Mouse (Mus musculus): Measurements from ENCODE around the gene Prr13. TPM values are rescaled to one million over a fixed set of nuclear protein-coding genes. Genes with fewer than 3 reads are reported as not detected.

Gene Prr13
- polyA plus RNA-seq, 1 experiment, result 123 TPM

GRCm38 (mm10) chr15:102505073-102505769 is 46.4 kb downstream of the Prr13 start:
- peaks cover 5% of the 10 kb centered on the region for H3K4me1 ChIP-seq (replicated peaks; ENCODE audit: control insufficient read depth, insufficient read depth, low read length)
- WGBS, result 92% methylated on average over 12 of the region's 12 CpGs
- H3K27ac ChIP-seq (ENCODE audit: control insufficient read depth, insufficient read depth, low read length), result no peak overlapping the region
- peaks cover 39% of the 10 kb centered on the region for H3K36me3 ChIP-seq (ENCODE audit: control insufficient read depth, insufficient read depth, low read length)
- no peak for TF ChIP-seq CTCF (IDR thresholded peaks at IDR 0.05; ENCODE audit: borderline replicate concordance, control insufficient read depth, extremely low read depth, insufficient read depth, low read length, poor library complexity)
- no peak for TF ChIP-seq POLR2A (IDR thresholded peaks at IDR 0.05; ENCODE audit: control insufficient read depth, extremely low read depth, insufficient read depth, low read length, poor library complexity)
- DNase-seq, result no peak
- no peaks in the 10 kb centered on the region for H3K27me3 ChIP-seq (ENCODE audit: control insufficient read depth, insufficient read depth, low read length)
- H3K4me3 ChIP-seq (ENCODE audit: control insufficient read depth, insufficient read depth, low read length), result no peak overlapping the region

- no peak overlapping the region for H3K27ac ChIP-seq (ENCODE audit: control insufficient read depth, insufficient read depth, low read length)
- WGBS, result 83% methylated on average over 9 of the region's 9 CpGs
- H3K4me3 ChIP-seq (ENCODE audit: control insufficient read depth, insufficient read depth, low read length), result no peak overlapping the region
- TF ChIP-seq CTCF (IDR thresholded peaks at IDR 0.05; ENCODE audit: borderline replicate concordance, control insufficient read depth, extremely low read depth, insufficient read depth, low read length, poor library complexity) (no peak), POLR2A (IDR thresholded peaks at IDR 0.05; ENCODE audit: control insufficient read depth, extremely low read depth, insufficient read depth, low read length, poor library complexity) (no peak)
- peaks cover 12% of the 10 kb centered on the region for H3K4me1 ChIP-seq (replicated peaks; ENCODE audit: control insufficient read depth, insufficient read depth, low read length)
- no peak for DNase-seq
- H3K36me3 ChIP-seq (ENCODE audit: control insufficient read depth, insufficient read depth, low read length), result peaks cover 32% of the 10 kb centered on the region
- H3K27me3 ChIP-seq (ENCODE audit: control insufficient read depth, insufficient read depth, low read length), result no peaks in the 10 kb centered on the region
These were observed 47.1 kb downstream of the Prr13 start for GRCm38 (mm10) chr15:102505770-102506463.

GRCm38 (mm10) chr15:102506464-102506830 is 47.6 kb downstream of the Prr13 start:
- no peak overlapping the region for H3K4me3 ChIP-seq (ENCODE audit: control insufficient read depth, insufficient read depth, low read length)
- H3K27me3 ChIP-seq (ENCODE audit: control insufficient read depth, insufficient read depth, low read length), result no peaks in the 10 kb centered on the region
- no peak for TF ChIP-seq POLR2A (IDR thresholded peaks at IDR 0.05; ENCODE audit: control insufficient read depth, extremely low read depth, insufficient read depth, low read length, poor library complexity)
- TF ChIP-seq CTCF (IDR thresholded peaks at IDR 0.05; ENCODE audit: borderline replicate concordance, control insufficient read depth, extremely low read depth, insufficient read depth, low read length, poor library complexity), result no peak
- peaks cover 13% of the 10 kb centered on the region for H3K4me1 ChIP-seq (replicated peaks; ENCODE audit: control insufficient read depth, insufficient read depth, low read length)
- no peak overlapping the region for H3K27ac ChIP-seq (ENCODE audit: control insufficient read depth, insufficient read depth, low read length)
- DNase-seq, result no peak
- 25% methylated on average over 2 of the region's 2 CpGs for WGBS
- H3K36me3 ChIP-seq (ENCODE audit: control insufficient read depth, insufficient read depth, low read length), result peaks cover 27% of the 10 kb centered on the region

- DNase-seq, result no peak
- Histone ChIP-seq H3K27ac (ENCODE audit: control insufficient read depth, insufficient read depth, low read length) (no peak overlapping the region), H3K4me1 (replicated peaks; ENCODE audit: control insufficient read depth, insufficient read depth, low read length) (peaks cover 13% of the 10 kb centered on the region), H3K27me3 (ENCODE audit: control insufficient read depth, insufficient read depth, low read length) (no peaks in the 10 kb centered on the region), H3K4me3 (ENCODE audit: control insufficient read depth, insufficient read depth, low read length) (no peak overlapping the region), H3K36me3 (ENCODE audit: control insufficient read depth, insufficient read depth, low read length) (peaks cover 23% of the 10 kb centered on the region)
- 97% methylated on average over 1 of the region's 1 CpGs for WGBS
- TF ChIP-seq POLR2A (IDR thresholded peaks at IDR 0.05; ENCODE audit: control insufficient read depth, extremely low read depth, insufficient read depth, low read length, poor library complexity) (no peak), CTCF (IDR thresholded peaks at IDR 0.05; ENCODE audit: borderline replicate concordance, control insufficient read depth, extremely low read depth, insufficient read depth, low read length, poor library complexity) (no peak)
These were observed 48.0 kb downstream of the Prr13 start for GRCm38 (mm10) chr15:102506864-102507263.

- Histone ChIP-seq H3K36me3 (ENCODE audit: control insufficient read depth, insufficient read depth, low read length) (peaks cover 16% of the 10 kb centered on the region), H3K4me1 (replicated peaks; ENCODE audit: control insufficient read depth, insufficient read depth, low read length) (peaks cover 13% of the 10 kb centered on the region), H3K27me3 (ENCODE audit: control insufficient read depth, insufficient read depth, low read length) (no peaks in the 10 kb centered on the region), H3K27ac (ENCODE audit: control insufficient read depth, insufficient read depth, low read length) (no peak overlapping the region), H3K4me3 (ENCODE audit: control insufficient read depth, insufficient read depth, low read length) (no peak overlapping the region)
- no peak for DNase-seq
- no peak for TF ChIP-seq CTCF (IDR thresholded peaks at IDR 0.05; ENCODE audit: borderline replicate concordance, control insufficient read depth, extremely low read depth, insufficient read depth, low read length, poor library complexity)
- no peak for TF ChIP-seq POLR2A (IDR thresholded peaks at IDR 0.05; ENCODE audit: control insufficient read depth, extremely low read depth, insufficient read depth, low read length, poor library complexity)
These were observed 48.7 kb downstream of the Prr13 start for GRCm38 (mm10) chr15:102507561-102507960.

GRCm38 (mm10) chr15:102508336-102508735 is 49.5 kb downstream of the Prr13 start:
- H3K27me3 ChIP-seq (ENCODE audit: control insufficient read depth, insufficient read depth, low read length), result no peaks in the 10 kb centered on the region
- peaks cover 13% of the 10 kb centered on the region for H3K4me1 ChIP-seq (replicated peaks; ENCODE audit: control insufficient read depth, insufficient read depth, low read length)
- no peak overlapping the region for H3K4me3 ChIP-seq (ENCODE audit: control insufficient read depth, insufficient read depth, low read length)
- H3K27ac ChIP-seq (ENCODE audit: control insufficient read depth, insufficient read depth, low read length), result no peak overlapping the region
- no peak for DNase-seq
- 96% methylated on average over 3 of the region's 3 CpGs for WGBS
- TF ChIP-seq CTCF (IDR thresholded peaks at IDR 0.05; ENCODE audit: borderline replicate concordance, control insufficient read depth, extremely low read depth, insufficient read depth, low read length, poor library complexity) (no peak), POLR2A (IDR thresholded peaks at IDR 0.05; ENCODE audit: control insufficient read depth, extremely low read depth, insufficient read depth, low read length, poor library complexity) (no peak)
- H3K36me3 ChIP-seq (ENCODE audit: control insufficient read depth, insufficient read depth, low read length), result peaks cover 8% of the 10 kb centered on the region

All from thymus, adult 2 months (tissue).